Mouse (Mus musculus) leukemia stem cell, adult 10-12 weeks (primary cell): ENCODE results near the gene Akap9. TPM values are rescaled to one million over a fixed set of nuclear protein-coding genes. Genes with fewer than 3 reads are reported as not detected.

Experiments
- polyA plus RNA-seq: library from polyadenylated mRNA; stranded (reverse); fragments of >175 nt; gene quantifications from 2 replicates; pipeline ENCODE4 v1.2.3, GENCODE M21; 2012; ENCODE audit warnings: low replicate concordance

Akap9 gene
- 34.6 and 37.0 TPM in 2 replicates for polyA plus RNA-seq

GRCm38 (mm10) chr5:3927801-3928689 lies at the start of gene Akap9:
Gene Akap9, plus strand, starts transcription at chr5:3928054.

GRCm38 (mm10) chr5:3893459-3894293 lies 34.2 kb upstream of the Akap9 start, which contains the start of gene Mterf1a:
Gene Mterf1a, minus strand, starts transcription at chr5:3893933.

GRCm38 (mm10) chr5:4104341-4105040 lies 176.6 kb downstream of the Akap9 start, which contains the start of gene Cyp51:
Gene Cyp51, minus strand, starts transcription at chr5:4104746.

Other genes starting within 250 kb of the Akap9 start
- gene Ankib1, start 125.1 kb upstream of the Akap9 start, polyA plus RNA-seq, result 4.8 and 19.7 TPM in 2 replicates
- gene Krit1, start 124.9 kb upstream of the Akap9 start, polyA plus RNA-seq, result 2.3 and 6.3 TPM in 2 replicates
- 0.06 TPM in 1 of 2 replicates, not detected in the other for gene Lrrd1, start 82.9 kb upstream of the Akap9 start, polyA plus RNA-seq
- gene Mterf1a, start 34.1 kb upstream of the Akap9 start, polyA plus RNA-seq, result 0.27 and 0.28 TPM in 2 replicates
- 17.5 and 60.1 TPM in 2 replicates for gene Cyp51, start 176.7 kb downstream of the Akap9 start, polyA plus RNA-seq